Mouse (Mus musculus): ENCODE data around the gene Ccdc84.

GRCm38 (mm10) chr9:44401081-44401480 is 17.3 kb downstream of the Ccdc84 start:
- no peak for TF ChIP-seq CTCF (IDR thresholded peaks at IDR 0.05 in 2 of 3, conservative IDR thresholded peaks at IDR 0.05 in 1 of 3; ENCODE audit: control insufficient read depth in 1 of 3, insufficient read depth in 1 of 3, low read depth in 2 of 3, low read length in 3 of 3, poor library complexity in 1 of 3, severe bottlenecking in 1 of 3)
- TF ChIP-seq CHD2 (IDR thresholded peaks at IDR 0.05; ENCODE audit: low read length), result no peak
- TF ChIP-seq USF1 (IDR thresholded peaks at IDR 0.05; ENCODE audit: low read depth, low read length), result no peak
- TF ChIP-seq NRF1 (IDR thresholded peaks at IDR 0.05; ENCODE audit: insufficient read depth, low read depth, low read length, poor library complexity, severe bottlenecking), result no peak
- no peak for TF ChIP-seq ZKSCAN1 (IDR thresholded peaks at IDR 0.05; ENCODE audit: low read depth, low read length)
- TF ChIP-seq MEF2A (IDR thresholded peaks at IDR 0.05; ENCODE audit: extremely low read depth, insufficient replicate concordance, low read depth, low read length, poor library complexity, severe bottlenecking), result no peak
- no peak for TF ChIP-seq SIN3A (IDR thresholded peaks at IDR 0.05; ENCODE audit: low read length)
- TF ChIP-seq MAFK (IDR thresholded peaks at IDR 0.05; ENCODE audit: borderline replicate concordance, low read depth, low read length), result no peak
- no peak for TF ChIP-seq E2F4 (IDR thresholded peaks at IDR 0.05; ENCODE audit: borderline replicate concordance, low read depth, low read length)
- no peak for TF ChIP-seq MYC (IDR thresholded peaks at IDR 0.05; ENCODE audit: low read depth, low read length)
- TF ChIP-seq RAD21 (IDR thresholded peaks at IDR 0.05; ENCODE audit: low read depth, low read length), result no peak
- TF ChIP-seq POLR2A (IDR thresholded peaks at IDR 0.05; ENCODE audit: control insufficient read depth in 1 of 2, insufficient read depth in 1 of 2, low read depth in 1 of 2, low read length in 2 of 2, poor library complexity in 1 of 2), result no peak
- TF ChIP-seq MAX (IDR thresholded peaks at IDR 0.05; ENCODE audit: low read length), result no peak
